Mouse (Mus musculus) erythroblast, embryonic 14.5 days (primary cell): ENCODE data around the gene Engase.

ENCODE experiments used
- GATA1 ChIP-seq: IDR thresholded peaks from 2 replicates; pipeline ENCODE4 v1.6.1; 2012; ENCODE audit warnings: low read length, inconsistent platforms, mixed read lengths
- TAL1 ChIP-seq: IDR thresholded peaks from 3 replicates; pipeline ENCODE4 v1.6.1; 2012; ENCODE audit warnings: low read length, inconsistent platforms, mixed read lengths

DNA sequence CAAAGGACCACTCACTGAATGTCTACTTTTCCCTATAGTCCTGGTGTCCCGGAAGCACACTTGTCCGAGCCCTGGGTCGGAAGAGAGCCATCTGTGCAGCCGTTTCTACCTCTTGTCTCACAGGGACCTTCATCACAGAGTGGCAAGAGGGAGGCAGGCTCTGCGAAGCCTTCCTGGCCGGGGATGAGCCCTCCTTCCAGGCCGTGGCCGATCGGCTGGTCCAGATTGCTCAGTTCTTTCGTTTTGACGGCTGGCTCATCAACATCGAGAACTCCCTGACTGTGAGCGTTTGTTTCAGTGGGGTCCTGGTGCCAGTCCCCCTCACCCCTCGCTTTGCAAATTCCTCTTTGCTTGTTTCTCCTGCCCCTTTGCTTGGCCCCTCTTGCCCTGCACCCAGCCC is 5.1 kb downstream of the Engase start:
- TF ChIP-seq GATA1 = no peak
- TF ChIP-seq TAL1 = no peak
